Mouse (Mus musculus) T-helper 2 cell (primary cell): ENCODE measurements around the gene Tbxa2r.

Experiments used
- in situ Hi-C: fragments of 300-600 bp; cut with MboI, MseI; formaldehyde crosslinking; loops from one replicate; pipeline ENCODE4 v1.15.1; 2025; ENCODE audit warnings: high pct_unique_total_duplicates

The Tbxa2r gene

GRCm38 (mm10) chr10:81299585-81300351 lies 28.8 kb upstream of the Tbxa2r start:
- in situ Hi-C loops: no loop called here

GRCm38 (mm10) chr10:81300352-81300907 lies 28.1 kb upstream of the Tbxa2r start:
- in situ Hi-C loops: no loop called here

GRCm38 (mm10) chr10:81301321-81301720 lies 27.2 kb upstream of the Tbxa2r start:
- in situ Hi-C loops: no loop called here

- in situ Hi-C loops: no loop called here
Observed at GRCm38 (mm10) chr10:81302288-81302687, 26.2 kb upstream of the Tbxa2r start.

GRCm38 (mm10) chr10:81302781-81303218 lies 25.7 kb upstream of the Tbxa2r start:
- in situ Hi-C loops: no loop called here

GRCm38 (mm10) chr10:81303258-81303657 lies 25.3 kb upstream of the Tbxa2r start:
- in situ Hi-C loops: no loop called here

- in situ Hi-C loops: no loop called here
Observed at GRCm38 (mm10) chr10:81303761-81304160, 24.8 kb upstream of the Tbxa2r start.

GRCm38 (mm10) chr10:81304597-81305238 lies 23.8 kb upstream of the Tbxa2r start:
- in situ Hi-C loops: no loop called here

- in situ Hi-C loops: no loop called here
Observed at GRCm38 (mm10) chr10:81305663-81306062, 22.9 kb upstream of the Tbxa2r start.

GRCm38 (mm10) chr10:81306173-81306668 lies 22.3 kb upstream of the Tbxa2r start:
- in situ Hi-C loops: no loop called here

GRCm38 (mm10) chr10:81306837-81307682 lies 21.5 kb upstream of the Tbxa2r start:
- in situ Hi-C loops: no loop called here

GRCm38 (mm10) chr10:81309571-81309970 lies 19.0 kb upstream of the Tbxa2r start:
- in situ Hi-C loops: no loop called here

GRCm38 (mm10) chr10:81313581-81313980 lies 14.9 kb upstream of the Tbxa2r start:
- in situ Hi-C loops: no loop called here

GRCm38 (mm10) chr10:81314201-81314600 lies 14.3 kb upstream of the Tbxa2r start:
- in situ Hi-C loops: no loop called here

- in situ Hi-C loops: no loop called here
Observed at GRCm38 (mm10) chr10:81315587-81315986, 12.9 kb upstream of the Tbxa2r start.

GRCm38 (mm10) chr10:81316338-81317060 lies 12.0 kb upstream of the Tbxa2r start:
- in situ Hi-C loops: no loop called here

- in situ Hi-C loops: no loop called here
Observed at GRCm38 (mm10) chr10:81317273-81317672, 11.3 kb upstream of the Tbxa2r start.

- in situ Hi-C loops: no loop called here
Observed at GRCm38 (mm10) chr10:81318589-81319329, 9.8 kb upstream of the Tbxa2r start.

- in situ Hi-C loops: no loop called here
Observed at GRCm38 (mm10) chr10:81319330-81319699, 9.2 kb upstream of the Tbxa2r start.
